Mouse (Mus musculus) heart, embryonic 14.5 days (tissue): ENCODE data around the gene Hist1h4n. TPM values are rescaled to one million over a fixed set of nuclear protein-coding genes. Genes with fewer than 3 reads are reported as not detected.
"Not testable (repeated sequence)": the region's sequence is repeated elsewhere in the genome, so short reads cannot be mapped to it uniquely, and the experiment has no call there.

ENCODE experiments used
- ATAC-seq: fragments of 200-750 bp; cut with Nextera tagmentation; 2 replicates; pipeline ENCODE4 v1.8.0; 2017; ENCODE audit warnings: low read depth, moderate TSS enrichment; ENCODE audit not compliant: insufficient number of reproducible peaks, insufficient read depth, low FRiP score
- H3K27ac ChIP-seq, 2 experiments: fragments of 200-500 bp in 1 of 2; fragments of 300-500 bp in 1 of 2; sonication (generic) in 1 of 2; replicated peaks in 1 of 2; 2 replicates each; pipeline ENCODE4 v1.5.1; 2012 to 2014; ENCODE audit warnings: low read depth in 2 of 2, low read length in 2 of 2, control low read depth in 1 of 2, mild to moderate bottlenecking in 1 of 2, mixed read lengths in 1 of 2; ENCODE audit not compliant: control insufficient read depth in 1 of 2, insufficient read depth in 1 of 2
- H3K27me3 ChIP-seq: fragments of 300-500 bp; sonication (generic); 2 replicates; pipeline ENCODE4 v1.6.1; 2014; ENCODE audit warnings: mild to moderate bottlenecking, low read length, control low read depth; ENCODE audit not compliant: control insufficient read depth, insufficient read depth
- H3K36me3 ChIP-seq: fragments of 300-500 bp; sonication (generic); 2 replicates; pipeline ENCODE4 v1.6.1; 2014; ENCODE audit warnings: mild to moderate bottlenecking, control low read depth, low read length, mixed read lengths; ENCODE audit not compliant: control insufficient read depth, insufficient read depth
- H3K4me1 ChIP-seq, 2 experiments: fragments of 200-500 bp in 1 of 2; fragments of 300-500 bp in 1 of 2; sonication (generic) in 1 of 2; 2 replicates each; pipeline ENCODE4 v1.6.1; 2012 to 2014; ENCODE audit warnings: low read length in 2 of 2, control low read depth in 1 of 2, mixed read lengths in 1 of 2; ENCODE audit not compliant: control insufficient read depth in 2 of 2, insufficient read depth in 2 of 2
- H3K4me2 ChIP-seq: fragments of 300-500 bp; sonication (generic); 2 replicates; pipeline ENCODE4 v1.6.1; 2014; ENCODE audit warnings: mild to moderate bottlenecking, low read length
- H3K4me3 ChIP-seq, 2 experiments: fragments of 200-500 bp in 1 of 2; fragments of 300-500 bp in 1 of 2; sonication (generic) in 1 of 2; 2 replicates each; pipeline ENCODE4 v1.5.1; 2012 to 2014; ENCODE audit warnings: low read length in 2 of 2, mild to moderate bottlenecking in 2 of 2, control low read depth in 1 of 2, low read depth in 1 of 2, moderate library complexity in 1 of 2; ENCODE audit not compliant: control insufficient read depth in 1 of 2, insufficient read depth in 1 of 2
- H3K9ac ChIP-seq: fragments of 300-500 bp; sonication (generic); 2 replicates; pipeline ENCODE4 v1.6.1; 2014; ENCODE audit warnings: mild to moderate bottlenecking, low read length
- H3K9me3 ChIP-seq: fragments of 300-500 bp; sonication (generic); 2 replicates; pipeline ENCODE4 v1.6.1; 2016; ENCODE audit warnings: low read length, control low read depth; ENCODE audit not compliant: control insufficient read depth
- WGBS: fragments of 180-500 bp; shearing (Covaris S2); extraction: QIAGEN DNeasy Blood & Tissue Kit; methylation state at CpG from one replicate; pipeline ENCODE4 v1.1.7; 2014; 5-methylcytosine and 5-hydroxymethylcytosine counted together
- polyA plus RNA-seq: library from polyadenylated mRNA; unstranded; fragments of >200 nt; fragmentation: Nextera tagmentation; extraction: Ambion mirVana; gene quantifications from 2 replicates; pipeline ENCODE4 v1.2.1, GENCODE M21; 2014

Hist1h4n gene
- polyA plus RNA-seq, 1 experiment from 2014 or later: 10.4 TPM

- not testable (repeated sequence) for H3K36me3 ChIP-seq, H3K27ac ChIP-seq, H3K9ac ChIP-seq, H3K4me2 ChIP-seq, H3K4me3 ChIP-seq, H3K9me3 ChIP-seq, ATAC-seq, H3K27me3 ChIP-seq
- 35% methylated on average over 1 of the region's 1 CpGs for WGBS
- peaks cover 9 to 18% of the 10 kb centered on the region in 2 experiments for H3K4me1 ChIP-seq
Measured at GRCm38 (mm10) chr13:21850696-21851095, 18.7 kb upstream of the Hist1h4n start.

GRCm38 (mm10) chr13:21847883-21848282 lies 15.9 kb upstream of the Hist1h4n start:
- Histone ChIP-seq H3K9ac (no peak overlapping the region), H3K4me1 (peaks cover 9 to 16% of the 10 kb centered on the region in 2 experiments), H3K4me3 (no peak overlapping the region), H3K27me3 (no peaks in the 10 kb centered on the region), H3K27ac (no peak overlapping the region), H3K4me2 (no peak overlapping the region), H3K9me3 (no peaks in the 10 kb centered on the region), H3K36me3 (no peaks in the 10 kb centered on the region)
- ATAC-seq: no peak
- WGBS: 29% methylated on average over 8 of the region's 8 CpGs

- H3K36me3 ChIP-seq, H3K9ac ChIP-seq, H3K4me1 ChIP-seq, H3K4me3 ChIP-seq, H3K4me2 ChIP-seq, H3K27me3 ChIP-seq, H3K27ac ChIP-seq, ATAC-seq, H3K9me3 ChIP-seq: not testable (repeated sequence)
Measured at GRCm38 (mm10) chr13:21846356-21846755, 14.4 kb upstream of the Hist1h4n start.

GRCm38 (mm10) chr13:21840508-21840907 lies 8.5 kb upstream of the Hist1h4n start:
- not testable (repeated sequence) for H3K27ac ChIP-seq, H3K4me1 ChIP-seq, H3K4me3 ChIP-seq, H3K9me3 ChIP-seq, H3K36me3 ChIP-seq, H3K27me3 ChIP-seq, ATAC-seq, H3K4me2 ChIP-seq, H3K9ac ChIP-seq
- WGBS: no CpG with 5 or more reads among the region's 4 CpGs

GRCm38 (mm10) chr13:21833461-21833860 lies 1.5 kb upstream of the Hist1h4n start, which contains the start of the genes Hist1h2ap and Hist1h2br:
TSS of gene Hist1h2ap (minus strand) at chr13:21833507.
TSS of gene Hist1h2br (plus strand) at chr13:21833743.
- no CpG with 5 or more reads among the region's 24 CpGs for WGBS
- not testable (repeated sequence) for H3K9me3 ChIP-seq, H3K9ac ChIP-seq, H3K4me1 ChIP-seq, H3K4me3 ChIP-seq, H3K27me3 ChIP-seq, H3K36me3 ChIP-seq, H3K4me2 ChIP-seq, H3K27ac ChIP-seq
- ATAC-seq: peak; percentile 93

- 88% methylated on average over 10 of the region's 10 CpGs for WGBS
- no peak for ATAC-seq
- Histone ChIP-seq H3K9me3 (no peaks in the 10 kb centered on the region), H3K9ac (no peak overlapping the region), H3K4me3 (no peak overlapping the region), H3K36me3 (no peaks in the 10 kb centered on the region), H3K4me1 (no peaks in the 10 kb centered on the region), H3K27me3 (no peaks in the 10 kb centered on the region), H3K27ac (no peak overlapping the region), H3K4me2 (no peak overlapping the region)
Measured at GRCm38 (mm10) chr13:21830344-21830743, 1.7 kb downstream of the Hist1h4n start.

GRCm38 (mm10) chr13:21828511-21828910 lies 3.5 kb downstream of the Hist1h4n start:
- ATAC-seq: no peak
- H3K4me3 ChIP-seq: no peak overlapping the region
- no peak overlapping the region for H3K4me2 ChIP-seq
- no peaks in the 10 kb centered on the region for H3K27me3 ChIP-seq
- H3K9ac ChIP-seq: no peak overlapping the region
- 87% methylated on average over 3 of the region's 3 CpGs for WGBS
- H3K36me3 ChIP-seq: no peaks in the 10 kb centered on the region
- no peak overlapping the region for H3K27ac ChIP-seq
- no peaks in the 10 kb centered on the region for H3K9me3 ChIP-seq
- H3K4me1 ChIP-seq: no peaks in the 10 kb centered on the region

- ATAC-seq, H3K36me3 ChIP-seq, H3K4me2 ChIP-seq, H3K9ac ChIP-seq, H3K4me1 ChIP-seq, H3K27ac ChIP-seq, H3K27me3 ChIP-seq, H3K9me3 ChIP-seq, H3K4me3 ChIP-seq: not testable (repeated sequence)
- 68% methylated on average over 4 of the region's 16 CpGs for WGBS
Measured at GRCm38 (mm10) chr13:21820082-21820890, 11.7 kb downstream of the Hist1h4n start.
